Mouse (Mus musculus): Measurements from ENCODE around the gene Ankrd34a. TPM values are rescaled to one million over a fixed set of nuclear protein-coding genes. Genes with fewer than 3 reads are reported as not detected.

Gene Ankrd34a
- total and polyA plus RNA-seq, 3 experiments: 0.04 to 0.11 TPM; not detected in 1

DNA sequence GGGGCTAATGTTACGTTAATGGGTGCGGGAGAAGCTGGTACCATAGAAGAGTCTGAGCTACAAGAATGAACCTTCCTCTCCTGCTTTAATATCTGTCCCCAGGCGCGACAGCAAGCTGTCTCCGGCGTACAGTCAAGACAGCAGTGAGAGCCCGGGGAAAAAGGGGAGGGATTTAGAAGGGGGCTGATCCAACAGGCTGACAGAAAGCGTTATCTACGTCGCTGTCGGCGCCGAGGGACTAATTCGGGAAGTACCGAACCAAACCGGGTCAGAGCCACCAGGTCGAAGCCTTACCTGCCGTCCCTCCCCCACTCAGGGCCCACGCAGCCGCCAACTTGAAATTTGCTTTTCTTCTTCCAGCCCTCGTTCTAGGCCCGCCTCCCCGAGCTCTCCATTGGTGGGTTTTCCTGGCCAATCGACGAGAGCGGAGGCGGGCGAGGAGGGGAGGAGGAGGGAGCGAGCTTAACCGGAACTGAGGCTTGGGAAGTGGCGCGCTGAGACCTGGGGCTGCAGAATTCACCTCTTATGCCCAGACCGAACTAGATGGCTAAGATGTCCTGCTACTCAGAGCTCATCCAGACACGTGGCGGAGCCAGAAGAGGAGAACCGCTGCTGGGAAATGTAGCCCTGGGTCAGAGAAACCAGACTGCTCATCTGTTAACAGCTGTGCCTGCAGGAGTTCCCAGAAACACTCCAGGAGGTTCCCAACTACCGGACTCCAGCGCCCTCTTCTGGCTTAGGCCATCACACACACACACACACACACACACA, 2.5 kb upstream of the Ankrd34a start, which contains the start of gene Polr3gl:
Gene Polr3gl, minus strand, starts transcription at position 392 of the 771 bp plus-strand sequence.
- DNase-seq (ENCODE audit: extremely low read depth): peak; percentile 97
- H3K27me3 ChIP-seq (replicated peaks): no peaks in the 10 kb centered on the region
- H3K9me3 ChIP-seq (replicated peaks; ENCODE audit: low read length): peaks cover 14% of the 10 kb centered on the region
- in situ Hi-C loops (cut with MboI; ENCODE audit: low pct_ligation_motif_present, low pct_unique_long_range_greater_than_20kb, low sequenced_read_pairs) (loop anchor here (5.0 kb wide), 1 partner anchor 38 kb away; no protein-coding TSS in a partner anchor), dilution Hi-C loops (cut with MboI; ENCODE audit: extremely low pct_ligation_motif_present, extremely low pct_unique_long_range_greater_than_20kb, low sequenced_read_pairs) (no loop called here)
- peaks cover 0 to 8% of the 10 kb centered on the region in 2 experiments for H3K36me3 ChIP-seq (replicated peaks in 1 of 2; ENCODE audit: control insufficient read depth in 1 of 2, insufficient read depth in 1 of 2, low read length in 1 of 2)
- H3K4me1 ChIP-seq (ENCODE audit: control insufficient read depth in 1 of 2, insufficient read depth in 2 of 2): peaks cover 0 to 10% of the 10 kb centered on the region in 2 experiments; a peak in 1 of 4 replicates
- peak within 1 kb of the TSS; percentile 95 for H3K4me2 ChIP-seq (ENCODE audit: insufficient read depth, low read depth, poor library complexity, severe bottlenecking)
- H3K79me2 ChIP-seq (replicated peaks; ENCODE audit: control insufficient read depth, extremely low read depth, insufficient read depth, poor library complexity, severe bottlenecking): no peaks in the 10 kb centered on the region
- peak within 1 kb of the TSS; percentile 41 for H3K27ac ChIP-seq (ENCODE audit: insufficient read depth, low read depth)
- peak within 1 kb of the TSS; percentile 85 for H3K9ac ChIP-seq (ENCODE audit: insufficient read depth, low read depth)
- peak within 1 kb of the TSS; percentile 52 to 67 (median 61) for H3K4me3 ChIP-seq (replicated peaks in 1 of 3; ENCODE audit: low read depth in 2 of 3, low read length in 2 of 3, poor library complexity in 1 of 3)
- TF ChIP-seq RAD21 (IDR thresholded peaks at IDR 0.05; ENCODE audit: low read depth, low read length) (no peak; the same call in 1 of the 2 replicates), POLR2A (IDR thresholded peaks at IDR 0.05; ENCODE audit: low read depth, low read length) (peak; percentile 75), JUN (IDR thresholded peaks at IDR 0.05; ENCODE audit: insufficient read depth, low read depth, low read length) (no peak), MAFK (IDR thresholded peaks at IDR 0.05; ENCODE audit: insufficient replicate concordance, low read length) (no peak), ETS1 (conservative IDR thresholded peaks at IDR 0.05; ENCODE audit: low read depth, low read length) (no peak), SIN3A (IDR thresholded peaks at IDR 0.05; ENCODE audit: low read length) (peak; percentile 1; the same call in 1 of the 2 replicates), CHD2 (IDR thresholded peaks at IDR 0.05; ENCODE audit: low read length) (peak; percentile 75; the same call in 1 of the 2 replicates), GABPA (IDR thresholded peaks at IDR 0.05; ENCODE audit: insufficient replicate concordance, low read depth, low read length) (no peak), PAX5 (IDR thresholded peaks at IDR 0.05; ENCODE audit: low read length) (no peak), BHLHE40 (IDR thresholded peaks at IDR 0.05; ENCODE audit: low read depth, low read length) (no peak; the same call in 1 of the 2 replicates), NRF1 (IDR thresholded peaks at IDR 0.05; ENCODE audit: low read depth, low read length) (peak; percentile 66), MYC (IDR thresholded peaks at IDR 0.05; ENCODE audit: low read depth, low read length) (peak; percentile 62), CHD1 (IDR thresholded peaks at IDR 0.05; ENCODE audit: low read depth, low read length) (no peak), TCF12 (IDR thresholded peaks at IDR 0.05; ENCODE audit: low read depth, low read length) (peak; percentile 72; the same call in 1 of the 2 replicates), NELFE (IDR thresholded peaks at IDR 0.05; ENCODE audit: low read depth, low read length) (peak; percentile 55), CTCF (conservative IDR thresholded peaks at IDR 0.05 in 1 of 2, IDR thresholded peaks at IDR 0.05 in 1 of 2; ENCODE audit: low read depth in 2 of 2, low read length in 2 of 2) (peak in 1 of 2 experiments; percentile 38; a peak in 2 of 4 replicates), E2F4 (IDR thresholded peaks at IDR 0.05; ENCODE audit: insufficient replicate concordance, low read depth, low read length) (0 out of 2 replicates have a peak, but pooled peaks have one; percentile 11), POLR2AphosphoS2 (IDR thresholded peaks at IDR 0.05; ENCODE audit: low read depth, low read length) (peak; percentile 50; the same call in 1 of the 2 replicates), MAX (IDR thresholded peaks at IDR 0.05; ENCODE audit: low read length) (peak; percentile 81), RCOR1 (conservative IDR thresholded peaks at IDR 0.05; ENCODE audit: low read depth, low read length) (no peak), EP300 (IDR thresholded peaks at IDR 0.05; ENCODE audit: low read length) (0 out of 2 replicates have a peak, but pooled peaks have one; percentile 12), SMC3 (IDR thresholded peaks at IDR 0.05; ENCODE audit: low read depth, low read length) (no peak), MXI1 (IDR thresholded peaks at IDR 0.05; ENCODE audit: low read depth, low read length) (0 out of 2 replicates have a peak, but pooled peaks have one; percentile 46), HCFC1 (IDR thresholded peaks at IDR 0.05; ENCODE audit: low read depth, low read length) (peak; percentile 40), IRF4 (IDR thresholded peaks at IDR 0.05; ENCODE audit: low read depth, low read length) (0 out of 2 replicates have a peak, but pooled peaks have one; percentile 10), TBP (conservative IDR thresholded peaks at IDR 0.05; ENCODE audit: low read depth, low read length) (peak; percentile 61), MAZ (IDR thresholded peaks at IDR 0.05; ENCODE audit: low read depth, low read length) (peak; percentile 56; the same call in 1 of the 2 replicates), USF2 (conservative IDR thresholded peaks at IDR 0.05; ENCODE audit: low read depth, low read length) (no peak), ZNF384 (IDR thresholded peaks at IDR 0.05; ENCODE audit: low read depth, low read length) (no peak), ELF1 (IDR thresholded peaks at IDR 0.05; ENCODE audit: low read depth, low read length) (peak; percentile 82), KAT2A (IDR thresholded peaks at IDR 0.05; ENCODE audit: insufficient replicate concordance, low read length) (no peak), MEF2A (IDR thresholded peaks at IDR 0.05; ENCODE audit: borderline replicate concordance, low read depth, low read length) (peak; percentile 0; the same call in 1 of the 2 replicates), ZKSCAN1 (IDR thresholded peaks at IDR 0.05; ENCODE audit: borderline replicate concordance, low read depth, low read length) (no peak), ZMIZ1 (IDR thresholded peaks at IDR 0.05; ENCODE audit: low read depth, low read length) (peak; percentile 65; the same call in 1 of the 2 replicates), ZC3H11A (IDR thresholded peaks at IDR 0.05; ENCODE audit: low read depth, low read length) (no peak), UBTF (IDR thresholded peaks at IDR 0.05; ENCODE audit: low read depth, low read length) (0 out of 2 replicates have a peak, but pooled peaks have one; percentile 7), JUND (conservative IDR thresholded peaks at IDR 0.05; ENCODE audit: low read depth, low read length) (no peak)

Measured in CH12.LX (cell line).